Mouse (Mus musculus) left cerebral cortex, adult 11 months (tissue): ENCODE data around the gene Dmc1.

ENCODE experiments used
- DNase-seq: peaks from one replicate; pipeline ENCODE4 v3.0.0; 2022; ENCODE audit warnings: low spot score

Dmc1 gene

DNA sequence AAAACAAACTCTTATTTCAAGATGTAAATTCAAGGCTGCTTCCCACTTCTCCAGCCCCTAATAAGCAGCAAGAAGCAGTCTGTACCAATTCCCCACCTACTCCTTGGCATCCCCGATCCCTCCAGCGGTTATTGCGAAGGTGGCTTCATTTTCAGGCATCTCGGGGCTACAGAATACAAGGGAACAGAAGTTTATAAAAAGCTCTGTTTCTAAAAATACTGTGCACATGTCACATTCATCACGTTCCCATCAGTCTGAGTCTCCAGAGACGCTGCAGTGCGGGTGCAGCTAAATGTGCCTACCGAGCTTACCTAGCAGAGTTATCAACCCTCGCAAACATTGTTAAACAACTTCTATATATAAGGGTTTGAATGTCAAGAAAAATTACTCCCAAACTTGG, 42.5 kb downstream of the Dmc1 start:
- DNase-seq = peak; percentile 58

DNA sequence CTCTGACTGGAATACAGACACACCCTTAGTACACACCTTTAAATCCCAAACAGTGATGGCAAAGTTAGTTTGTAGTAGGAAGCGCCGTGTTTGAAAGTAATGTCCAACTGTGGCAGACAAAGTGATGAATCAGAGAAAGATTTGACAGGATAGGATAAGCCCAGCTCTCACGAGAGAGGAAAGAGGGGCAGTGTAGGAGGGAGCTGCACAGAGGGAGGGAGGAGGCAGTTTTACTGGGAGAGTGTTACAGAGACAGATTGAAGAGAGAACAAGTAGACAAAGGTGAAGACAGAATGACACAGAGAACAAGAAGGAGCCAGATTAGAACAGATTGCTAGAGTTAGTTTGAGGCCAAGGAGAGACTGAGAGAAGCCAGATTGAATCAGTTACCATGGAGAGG, 45.3 kb downstream of the Dmc1 start:
- no peak for DNase-seq

DNA sequence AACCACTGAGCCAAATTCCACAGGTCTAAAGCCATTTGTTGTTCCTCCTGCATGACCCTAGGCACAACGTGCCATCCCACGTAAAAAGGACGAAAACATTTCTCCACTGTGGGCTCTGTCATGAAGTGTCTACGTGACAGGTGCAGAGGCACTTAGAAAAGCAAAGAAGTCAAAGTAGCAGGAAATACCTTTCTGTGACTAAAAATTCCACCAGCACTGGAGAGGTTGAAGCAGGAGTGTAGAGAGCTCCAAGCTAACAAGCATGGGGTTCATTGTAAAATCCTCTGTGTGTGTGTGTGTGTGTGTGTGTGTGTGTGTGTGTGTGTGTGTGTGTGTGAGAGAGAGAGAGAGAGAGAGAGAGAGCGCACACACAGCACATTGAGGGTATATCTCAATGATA, 52.3 kb downstream of the Dmc1 start:
- no peak for DNase-seq

DNA sequence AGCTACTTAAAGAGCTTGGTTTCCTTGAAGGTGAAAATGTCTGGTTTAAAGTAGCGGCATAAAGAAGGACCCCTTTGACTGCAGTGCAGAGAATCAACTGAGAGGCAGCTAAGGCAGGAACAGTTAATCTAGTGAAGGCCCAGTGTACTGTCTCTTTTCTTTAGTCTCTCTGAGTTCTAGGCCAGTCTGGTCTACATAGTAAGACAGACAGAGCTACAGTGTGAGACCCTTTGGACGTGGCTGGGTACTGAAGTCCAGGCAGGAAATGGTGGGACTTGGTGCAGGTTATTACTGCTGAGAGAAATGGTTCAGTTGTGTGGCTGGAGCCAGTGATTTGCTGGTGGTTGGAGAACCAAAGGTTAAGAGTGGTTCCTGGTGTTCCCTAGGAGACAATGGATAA, 56.7 kb downstream of the Dmc1 start:
- DNase-seq = no peak

DNA sequence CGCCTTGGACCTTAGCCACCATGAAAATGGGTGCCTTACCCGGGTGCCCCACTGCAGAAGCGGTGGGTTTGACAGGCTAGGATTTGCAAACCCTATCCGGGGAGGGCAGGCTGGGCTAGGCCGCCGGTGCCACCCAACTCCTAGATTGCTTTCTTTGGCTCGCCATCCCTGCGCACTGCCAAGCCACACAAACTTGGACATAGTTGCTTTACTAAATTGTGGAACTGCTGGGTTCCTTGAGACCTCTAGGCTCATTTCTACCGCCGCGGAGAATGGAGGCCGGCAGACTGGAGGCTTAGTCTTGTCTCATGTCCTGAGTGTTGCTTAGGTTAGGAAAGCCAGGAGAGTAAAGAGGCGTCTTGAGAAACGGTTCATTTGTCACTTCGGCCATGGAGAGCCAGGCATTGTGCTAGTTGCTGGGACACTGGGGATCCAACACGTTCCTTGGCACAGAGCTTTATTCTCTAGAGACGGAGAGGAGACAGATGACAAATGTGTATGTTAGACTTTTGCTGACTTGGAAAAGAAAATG, 57.6 kb downstream of the Dmc1 start:
- no peak for DNase-seq

DNA sequence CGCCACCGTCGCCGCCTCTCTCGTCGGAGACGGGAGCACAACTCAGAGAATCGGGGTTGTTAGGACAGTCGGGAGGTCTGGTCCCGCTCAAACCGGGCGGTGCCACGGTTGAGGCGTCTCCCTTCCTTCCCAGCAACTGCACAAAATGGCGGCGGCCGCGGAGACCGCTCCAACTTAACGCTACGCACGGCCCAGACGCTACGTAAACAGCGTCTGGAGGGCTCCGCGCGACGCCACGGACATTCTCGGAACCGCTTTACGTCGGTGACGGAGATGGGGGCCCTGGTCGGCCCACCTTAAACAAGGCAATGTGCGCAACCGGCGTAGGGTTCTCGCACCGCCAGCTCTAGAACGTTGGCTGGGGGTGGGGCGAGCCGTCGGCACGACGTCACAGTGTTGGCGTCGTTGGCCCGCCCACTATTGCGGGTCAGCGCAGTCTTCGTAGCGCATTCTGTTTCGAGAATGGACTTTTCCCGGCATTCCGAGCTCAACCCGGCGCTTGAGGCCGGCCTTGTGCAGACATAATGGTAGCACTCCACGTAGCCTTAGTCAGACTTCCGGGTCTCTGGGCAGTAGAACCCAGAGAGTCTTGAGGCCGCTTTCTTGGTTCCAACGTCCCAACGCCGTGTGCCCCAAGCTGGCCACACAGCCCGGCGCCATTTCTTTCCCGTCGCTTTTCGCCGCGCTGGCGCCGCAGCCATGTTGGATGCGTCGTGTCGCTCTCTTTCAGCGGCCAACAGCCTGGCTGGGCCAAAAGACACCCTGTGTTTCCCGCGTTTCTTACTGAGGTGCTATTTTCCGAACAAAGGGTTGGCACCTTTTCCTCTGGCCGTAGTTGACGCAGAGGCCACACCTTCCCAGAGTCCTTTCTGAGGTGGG, 58.3 kb downstream of the Dmc1 start, which contains the start of gene Ddx17:
Gene Ddx17, minus strand, starts transcription at position 332 of the 879 bp plus-strand sequence.
- peak; percentile 96 for DNase-seq

DNA sequence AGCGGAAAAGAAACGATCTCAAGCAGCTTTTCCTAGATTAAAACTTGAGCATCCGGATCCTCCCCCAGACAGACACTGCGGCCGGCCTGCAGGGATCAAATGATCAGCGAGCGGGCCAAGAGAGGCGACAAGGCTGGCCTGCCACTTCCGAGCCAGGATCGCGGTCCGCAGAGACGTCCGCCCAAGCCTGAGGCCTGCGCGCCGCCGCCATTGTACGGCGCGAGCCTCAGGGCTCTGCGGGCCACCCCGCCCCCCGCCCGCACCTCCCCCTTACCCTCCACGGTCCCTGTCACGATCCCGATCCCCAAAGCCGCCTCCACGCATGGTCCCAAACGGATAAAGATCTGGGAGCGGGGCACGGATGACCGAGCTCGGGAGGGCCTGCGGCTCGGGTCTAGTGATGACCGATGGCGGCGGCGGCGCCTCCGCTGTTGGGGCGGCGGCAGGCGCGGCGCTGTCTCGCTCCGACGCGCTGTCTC, 58.9 kb downstream of the Dmc1 start:
- DNase-seq = no peak

DNA sequence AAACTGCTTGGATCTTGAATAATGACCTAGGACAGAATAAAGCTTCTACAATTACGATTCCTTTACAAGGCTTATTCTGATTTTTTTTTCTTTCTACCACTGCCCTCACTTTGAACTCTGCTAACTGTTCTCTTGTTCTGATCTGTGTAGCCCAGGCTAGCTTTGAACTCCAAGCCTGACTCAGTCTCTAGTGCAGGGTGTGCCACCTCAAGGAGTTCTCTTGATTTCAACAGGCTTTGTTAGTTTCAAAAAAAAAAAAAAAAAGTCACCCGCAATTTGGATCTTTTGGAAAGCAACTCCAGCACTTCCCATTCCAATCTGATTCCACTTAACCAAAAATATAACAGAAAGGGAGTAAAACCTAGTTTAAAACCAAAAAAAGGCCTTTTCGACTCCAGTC, 59.4 kb downstream of the Dmc1 start:
- no peak for DNase-seq

DNA sequence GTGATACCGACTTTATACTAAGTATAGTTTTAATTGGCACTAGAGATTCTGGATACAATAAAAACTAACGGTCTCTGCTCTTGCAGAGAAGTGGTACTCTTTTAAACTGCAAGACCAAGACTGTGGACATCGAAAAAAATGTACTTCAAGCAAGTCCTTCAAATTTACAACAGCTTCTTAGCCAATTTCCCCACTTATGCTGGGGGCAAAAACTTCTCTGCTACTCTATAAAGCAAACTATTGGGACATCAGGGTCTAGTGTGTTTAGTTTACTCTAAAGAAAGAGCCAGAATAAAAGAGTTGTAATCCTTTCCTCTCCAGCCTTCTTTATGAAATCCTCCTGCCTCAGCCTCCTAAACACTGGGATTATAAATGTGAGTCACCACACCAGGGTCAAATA, 60.9 kb downstream of the Dmc1 start:
- no peak for DNase-seq

DNA sequence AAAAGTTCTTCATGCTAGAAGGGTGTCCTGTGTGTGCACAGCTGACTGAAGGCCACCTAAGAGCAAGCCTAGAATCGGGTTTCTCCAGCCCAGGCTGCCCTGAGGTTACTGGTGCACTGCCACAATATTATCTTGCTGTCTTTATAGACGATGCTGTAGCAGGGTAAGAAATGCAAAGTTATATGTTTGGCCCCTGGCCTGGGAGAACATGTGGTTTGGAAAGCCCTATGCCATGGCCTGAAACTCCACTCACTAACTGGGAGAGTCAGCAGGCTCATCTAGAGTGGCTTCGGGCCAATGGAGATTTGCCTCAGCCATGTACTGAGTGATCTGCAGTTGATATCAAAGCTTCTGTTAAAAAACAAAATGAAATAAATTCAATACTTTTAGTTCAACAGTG, 71.1 kb downstream of the Dmc1 start:
- DNase-seq = no peak

DNA sequence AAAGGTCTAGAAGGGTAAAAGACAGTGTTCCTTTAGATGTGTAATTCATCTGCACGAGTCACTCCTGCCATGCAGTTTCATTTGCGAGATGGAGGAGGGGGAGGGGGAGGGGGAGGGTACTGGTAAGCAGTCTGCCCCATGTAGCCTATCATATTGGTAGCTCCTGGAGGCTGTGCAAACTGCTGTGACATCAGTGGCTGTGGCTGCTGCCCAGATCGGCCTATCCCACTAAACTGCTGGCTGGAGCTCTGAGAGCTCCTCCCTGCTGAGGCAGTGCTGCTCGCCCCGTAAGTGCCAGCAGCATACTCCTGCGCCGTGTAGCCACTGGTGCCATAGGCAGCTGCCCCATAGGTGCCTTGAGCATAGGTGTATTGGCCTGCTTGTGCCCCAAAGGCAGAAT, 75.0 kb downstream of the Dmc1 start:
- DNase-seq = no peak

DNA sequence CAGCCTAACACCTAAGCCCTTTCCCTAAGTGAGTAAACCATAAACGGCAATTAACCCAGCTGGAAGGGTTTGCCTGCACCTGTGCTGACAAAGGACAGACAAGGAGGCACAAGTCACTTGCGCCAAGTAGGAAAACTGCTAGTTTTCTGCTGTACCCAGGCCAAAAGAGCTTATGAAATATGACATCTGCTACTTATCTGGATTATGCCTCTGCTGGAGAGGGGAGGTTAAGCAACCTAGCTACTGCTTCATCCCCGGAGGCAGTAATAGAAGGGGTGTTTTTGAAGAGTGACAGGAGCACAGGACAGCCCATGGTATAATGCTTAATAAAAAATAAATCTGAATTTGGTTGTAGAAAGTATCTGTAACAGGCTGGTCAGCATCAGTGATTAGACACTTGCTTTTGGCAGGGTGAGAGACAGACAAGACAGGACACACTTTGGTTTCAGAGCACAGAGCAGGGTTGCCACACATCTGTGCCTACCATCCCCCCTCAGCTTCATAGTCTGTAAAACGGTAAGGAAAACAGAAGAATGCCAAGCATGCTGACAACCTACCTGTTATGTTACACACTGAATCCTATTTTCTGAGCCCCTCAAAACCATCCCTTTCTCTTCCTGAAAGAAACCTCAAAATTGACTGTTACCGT, 76.8 kb downstream of the Dmc1 start:
- no peak for DNase-seq

DNA sequence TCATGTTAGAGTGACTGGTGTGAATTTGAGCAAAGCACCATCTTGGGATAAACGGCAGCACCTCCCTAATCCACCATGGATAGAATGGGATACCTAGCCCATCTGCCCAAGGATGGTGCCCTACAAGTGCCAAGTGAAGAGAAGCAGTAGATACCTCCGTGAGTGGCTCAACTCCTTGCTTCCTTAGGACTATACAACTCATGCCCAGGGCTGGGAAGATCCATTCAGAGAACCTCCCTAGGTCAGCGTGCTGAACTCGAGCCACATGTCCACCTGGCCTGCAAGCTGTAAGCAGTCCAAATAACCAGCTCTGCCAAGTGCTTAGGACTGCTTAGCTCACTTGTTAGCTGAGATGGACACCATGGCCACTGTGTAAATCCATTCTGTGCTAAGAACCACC, 77.7 kb downstream of the Dmc1 start:
- DNase-seq = no peak

DNA sequence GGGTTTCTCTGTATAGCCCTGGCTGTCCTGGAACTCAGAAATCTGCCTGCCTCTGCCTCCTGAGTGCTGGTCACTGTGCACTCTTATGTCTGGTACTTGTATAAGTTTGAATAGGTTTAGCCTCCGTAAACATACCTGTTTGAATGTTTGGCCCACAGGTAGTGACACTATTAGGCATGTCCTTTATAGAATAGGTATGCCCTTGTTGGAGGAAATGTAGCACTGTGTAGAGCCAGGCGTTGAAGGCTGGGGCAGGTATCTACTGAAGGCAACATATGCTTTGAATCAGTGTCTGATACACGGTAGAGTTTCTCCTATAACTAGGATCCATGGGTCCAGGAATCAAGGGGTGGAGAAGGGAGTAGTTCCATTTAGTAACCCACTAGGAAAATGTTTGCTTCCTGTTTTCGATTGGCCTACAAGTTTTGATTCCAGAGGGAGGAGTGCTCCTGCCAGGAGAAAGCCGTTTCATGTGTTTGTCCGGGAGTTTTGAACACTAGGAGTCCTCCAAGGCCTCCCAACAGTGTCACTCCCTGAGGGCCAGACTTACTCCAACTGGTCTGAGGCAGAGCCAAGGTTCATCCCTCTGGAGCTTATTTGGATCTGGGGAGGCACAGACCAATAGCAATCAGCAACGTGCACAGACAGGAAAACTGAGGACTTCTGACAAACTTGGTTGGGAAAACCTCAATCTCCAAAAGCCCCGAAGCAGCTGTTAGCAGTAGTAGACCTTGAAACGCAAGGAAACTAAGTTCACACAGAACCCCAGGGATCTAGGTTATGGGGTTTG, 78.7 kb downstream of the Dmc1 start:
- DNase-seq = no peak

DNA sequence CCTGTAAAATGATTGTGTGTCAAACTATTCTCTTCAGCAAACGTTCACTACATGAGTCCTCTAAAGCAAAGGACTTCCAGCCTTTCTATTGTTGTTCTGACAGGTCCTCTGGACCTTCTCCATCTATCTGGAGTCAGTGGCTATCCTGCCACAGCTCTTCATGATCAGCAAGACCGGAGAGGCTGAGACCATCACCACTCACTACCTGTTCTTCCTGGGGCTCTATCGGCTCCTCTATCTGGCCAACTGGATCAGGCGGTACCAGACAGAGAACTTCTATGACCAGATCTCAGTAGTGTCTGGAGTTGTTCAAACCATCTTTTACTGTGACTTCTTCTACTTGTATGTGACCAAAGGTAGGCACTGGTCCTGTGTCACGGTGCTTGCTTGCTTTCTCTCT, 79.3 kb downstream of the Dmc1 start:
- DNase-seq = no peak

DNA sequence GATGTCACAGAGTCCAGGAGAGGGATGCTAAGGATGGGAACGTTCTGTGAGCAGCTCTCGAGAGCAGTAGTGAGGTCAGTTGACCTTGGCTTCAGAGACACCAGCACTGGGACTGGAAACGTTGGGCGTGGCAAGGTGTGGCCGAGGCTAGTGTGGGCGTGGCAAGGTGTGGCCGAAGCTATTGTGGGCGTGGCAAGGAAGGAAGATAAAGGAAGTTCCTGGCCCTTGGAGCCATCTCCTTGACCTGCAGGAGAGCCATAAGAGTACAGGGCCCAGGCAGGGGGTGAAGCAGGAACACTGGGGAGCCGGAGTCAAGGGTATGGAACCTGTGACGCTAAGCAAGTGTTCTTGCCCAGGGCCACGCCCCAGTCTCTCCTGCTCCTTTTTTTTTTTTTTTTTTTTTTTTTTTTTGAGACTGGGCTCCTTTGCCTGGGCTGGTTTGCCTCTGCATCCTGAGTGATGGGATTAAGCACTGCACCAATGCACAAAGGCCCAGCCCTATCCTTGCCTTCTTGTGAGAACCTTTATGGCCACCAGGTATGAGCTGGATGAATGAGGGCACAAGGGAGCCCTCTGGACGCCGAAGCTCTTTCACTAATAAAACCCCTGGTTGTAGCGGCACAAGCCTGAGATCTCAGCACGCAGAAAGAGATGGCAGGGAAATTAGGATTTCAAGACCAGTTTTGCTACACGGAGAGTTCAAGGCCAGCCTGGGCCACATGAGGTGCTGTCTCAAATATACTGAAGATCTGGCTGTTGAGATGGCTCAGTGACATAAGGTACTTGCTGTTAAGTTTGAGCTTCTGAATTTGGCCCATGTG, 85.3 kb downstream of the Dmc1 start:
- no peak for DNase-seq

DNA sequence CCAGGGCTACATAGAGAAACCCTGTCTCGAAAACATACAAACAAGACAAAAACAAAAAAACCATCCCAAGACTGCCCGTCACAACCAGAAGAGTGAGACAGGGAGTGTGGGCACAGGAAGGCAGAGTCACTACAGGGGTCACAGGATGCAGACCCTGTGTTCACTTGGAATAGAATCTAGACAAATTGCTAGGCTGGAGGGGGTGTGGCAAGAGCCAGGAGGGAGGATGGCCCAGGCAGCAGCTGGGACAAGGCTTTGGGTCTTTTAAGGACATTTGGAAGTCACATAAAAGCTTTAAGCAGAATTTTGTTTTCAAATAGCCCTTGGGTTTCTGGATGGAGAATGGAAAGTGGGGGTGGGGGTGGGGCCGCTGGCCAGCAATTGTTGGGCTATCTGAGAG, 86.3 kb downstream of the Dmc1 start:
- DNase-seq = no peak

DNA sequence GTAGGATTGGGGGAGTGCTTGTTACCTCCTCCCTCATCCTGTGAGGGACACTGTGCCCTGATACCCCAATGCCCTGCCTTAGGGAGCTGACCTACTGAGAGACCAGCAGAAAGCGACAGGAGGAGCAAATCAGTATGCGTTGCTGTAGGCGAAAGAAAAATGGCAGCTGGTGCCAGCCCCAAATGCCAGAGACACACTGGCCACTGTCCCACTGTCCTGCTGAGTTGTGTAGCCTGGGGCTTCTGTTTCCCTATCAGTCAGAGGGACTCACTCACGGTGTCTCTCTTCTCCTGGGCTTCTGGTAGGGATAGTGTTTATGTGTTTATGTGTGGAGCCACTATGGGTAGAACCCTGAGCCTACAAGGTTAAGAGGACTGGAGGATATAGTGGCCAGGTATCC, 87.2 kb downstream of the Dmc1 start:
- DNase-seq = no peak

DNA sequence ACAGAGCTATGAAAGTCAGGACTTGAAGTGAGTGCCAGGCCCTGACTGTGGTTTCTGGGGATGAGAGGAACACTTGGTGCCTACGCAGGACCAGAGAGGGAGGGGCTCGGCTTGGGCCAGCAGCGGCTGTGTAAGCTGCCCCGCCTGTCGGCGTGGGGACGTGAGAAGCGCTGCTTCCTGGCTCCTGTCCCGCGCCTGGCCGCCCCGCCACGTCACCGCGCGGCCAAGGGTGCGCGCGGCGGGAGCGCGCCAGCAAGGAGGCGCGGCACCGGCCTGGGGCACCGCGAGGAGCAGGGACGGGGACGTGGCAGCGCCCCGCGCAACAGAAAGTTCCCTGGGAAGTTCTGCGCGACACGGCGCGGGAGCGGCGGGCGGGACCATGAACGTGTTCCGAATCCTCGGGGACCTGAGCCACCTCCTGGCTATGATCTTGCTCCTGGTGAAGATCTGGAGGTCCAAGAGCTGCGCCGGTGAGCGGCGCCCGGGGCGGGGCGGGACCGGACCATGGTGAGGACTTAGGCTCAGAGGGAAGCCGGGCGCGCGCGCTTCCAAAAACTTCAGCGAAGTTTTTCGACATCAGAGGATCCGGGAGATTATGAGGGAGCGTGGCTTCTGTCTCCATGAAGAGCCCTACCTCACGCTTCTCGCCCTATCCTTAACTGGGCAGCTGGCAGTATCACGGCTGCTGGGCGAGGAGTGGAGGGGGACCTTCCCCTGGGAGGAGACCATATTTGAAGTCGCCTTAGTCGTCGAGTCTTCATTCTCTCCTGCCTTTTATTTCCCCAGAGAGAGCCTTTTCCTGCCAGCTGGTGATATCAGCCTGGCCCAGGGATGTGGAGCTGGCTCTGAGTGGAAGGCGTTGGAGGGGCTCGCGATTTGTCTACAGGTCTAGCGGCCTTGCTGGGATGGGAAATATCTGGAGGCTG, 88.5 kb downstream of the Dmc1 start, which contains the start of gene Kdelr3:
Gene Kdelr3, plus strand, starts transcription at position 241 of the 926 bp plus-strand sequence.
- DNase-seq = no peak

DNA sequence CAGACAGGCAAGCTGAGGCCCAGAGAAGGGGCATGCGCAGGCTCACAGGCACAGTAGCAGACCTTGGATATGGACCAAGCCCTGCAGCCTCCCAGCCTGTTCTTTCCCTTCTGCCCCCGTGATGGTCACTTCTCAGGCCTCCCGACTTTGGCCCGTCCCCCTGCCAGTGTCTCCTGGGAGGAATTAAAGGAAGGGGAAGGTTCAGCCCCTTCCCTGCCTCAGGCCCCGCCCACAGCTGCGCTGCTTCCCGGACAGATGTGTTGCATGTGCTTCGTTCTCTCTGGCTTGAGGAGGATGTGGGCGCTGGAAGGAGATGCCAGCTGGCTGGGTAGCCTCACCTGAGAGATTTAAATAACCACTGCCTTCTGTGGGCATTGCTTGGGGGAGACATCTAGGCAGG, 91.0 kb downstream of the Dmc1 start:
- no peak for DNase-seq
